Mouse (Mus musculus) urinary bladder, adult 18-20 months (tissue): ENCODE measurements around the gene Zbtb7a.
A peak's percentile ranks its signal among the peaks of the same experiment; 100 is the strongest.

Experiments used
- DNase-seq, 2 experiments: peaks; one replicate each; pipeline ENCODE4 v3.0.0; 2022; ENCODE audit warnings: low spot score in 2 of 2, mixed read lengths in 2 of 2

Gene Zbtb7a

DNA sequence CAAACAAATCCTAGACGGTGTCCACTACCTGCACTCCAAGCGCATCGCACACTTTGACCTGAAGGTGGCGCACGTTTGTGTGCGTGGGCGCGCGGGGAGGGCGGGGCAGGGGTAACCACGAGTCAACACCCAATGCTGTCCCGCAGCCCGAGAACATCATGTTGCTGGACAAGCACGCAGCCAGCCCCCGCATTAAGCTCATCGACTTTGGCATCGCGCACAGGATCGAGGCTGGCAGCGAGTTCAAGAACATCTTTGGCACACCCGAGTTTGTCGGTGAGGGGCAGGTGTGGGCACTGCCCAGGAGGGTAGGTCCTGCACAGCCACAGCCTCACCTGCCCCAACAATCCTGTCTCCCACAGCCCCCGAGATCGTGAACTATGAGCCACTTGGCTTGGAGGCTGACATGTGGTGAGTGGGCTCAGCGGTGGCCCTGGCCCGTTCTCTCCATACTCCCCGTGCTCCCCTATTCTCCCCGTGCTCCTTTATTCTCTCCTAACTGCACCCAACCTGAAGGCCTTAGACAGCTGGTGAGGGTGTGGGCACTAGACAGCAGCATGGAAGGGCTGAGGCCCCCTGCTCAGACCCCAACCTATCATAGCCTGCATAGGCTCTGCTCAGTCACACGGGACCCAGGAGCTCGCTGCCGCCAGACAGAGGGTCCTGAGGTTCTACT is 55.4 kb downstream of the Zbtb7a start:
- DNase-seq, result no peak

DNA sequence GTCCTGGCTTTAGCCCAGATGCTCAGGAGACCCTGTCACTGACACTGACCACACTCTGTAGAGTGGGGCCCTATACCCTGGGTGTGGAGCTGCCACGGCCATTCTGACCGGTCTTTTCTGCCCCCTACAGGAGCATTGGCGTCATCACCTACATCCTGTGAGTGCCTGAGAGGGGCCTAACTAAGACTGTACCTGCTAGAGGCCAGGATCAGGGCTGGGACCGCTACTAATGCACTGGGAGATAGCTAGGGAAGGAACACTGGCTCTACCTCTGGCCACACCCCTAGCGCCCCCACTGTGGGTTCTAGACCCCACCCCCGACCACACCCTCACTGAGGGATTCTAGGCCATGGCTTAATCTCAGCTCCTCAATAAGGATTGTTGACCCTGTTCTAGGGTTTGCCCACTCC is 55.9 kb downstream of the Zbtb7a start:
- no peak for DNase-seq

DNA sequence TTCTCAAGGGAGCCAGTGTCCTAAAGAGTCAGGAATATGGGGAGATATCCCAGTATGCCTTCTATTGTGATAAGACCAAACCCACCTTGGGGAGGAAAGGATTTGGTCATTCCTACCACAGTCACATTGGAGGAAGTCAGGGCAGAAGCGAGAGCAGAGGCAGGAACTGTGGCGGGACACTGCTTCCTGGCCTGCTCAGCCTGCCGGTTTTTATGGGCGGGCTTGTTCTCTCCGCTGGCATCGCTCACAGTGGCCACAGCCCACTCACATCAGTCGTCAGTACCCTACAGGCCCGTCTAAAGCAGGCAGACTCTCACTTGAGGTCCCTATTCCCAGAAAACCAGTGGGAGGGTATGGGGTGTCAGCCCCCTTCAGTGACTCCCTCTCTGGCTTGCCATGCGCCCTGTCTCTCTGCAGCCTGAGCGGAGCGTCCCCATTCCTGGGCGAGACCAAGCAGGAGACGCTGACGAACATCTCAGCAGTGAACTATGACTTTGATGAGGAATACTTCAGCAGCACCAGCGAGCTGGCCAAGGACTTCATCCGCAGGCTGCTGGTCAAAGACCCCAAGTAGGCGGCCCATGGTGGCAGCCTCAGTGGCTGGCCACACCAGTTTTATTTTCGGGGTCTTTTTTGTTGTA is 56.4 kb downstream of the Zbtb7a start:
- DNase-seq, result no peak

DNA sequence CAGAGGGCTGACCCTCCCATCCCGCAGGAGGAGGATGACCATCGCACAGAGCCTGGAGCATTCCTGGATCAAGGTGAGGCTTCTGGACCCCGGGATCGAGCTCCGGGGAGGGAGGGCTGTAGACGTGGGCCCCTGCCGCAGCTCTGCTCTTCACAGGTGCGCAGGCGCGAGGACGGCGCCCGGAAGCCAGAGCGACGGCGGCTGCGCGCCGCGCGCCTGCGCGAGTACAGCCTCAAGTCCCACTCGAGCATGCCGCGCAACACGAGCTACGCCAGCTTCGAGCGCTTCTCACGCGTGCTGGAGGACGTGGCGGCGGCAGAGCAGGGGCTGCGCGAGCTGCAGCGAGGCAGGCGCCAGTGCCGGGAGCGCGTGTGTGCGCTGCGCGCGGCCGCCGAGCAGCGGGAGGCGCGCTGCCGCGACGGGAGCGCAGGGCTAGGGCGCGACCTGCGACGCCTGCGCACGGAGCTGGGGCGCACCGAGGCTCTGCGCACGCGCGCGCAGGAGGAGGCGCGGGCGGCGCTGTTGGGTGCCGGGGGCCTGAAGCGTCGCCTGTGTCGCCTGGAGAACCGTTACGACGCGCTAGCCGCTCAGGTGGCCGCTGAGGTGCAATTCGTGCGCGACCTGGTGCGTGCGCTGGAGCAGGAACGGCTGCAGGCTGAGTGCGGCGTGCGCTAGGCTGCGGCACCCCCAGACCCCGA is 57.4 kb downstream of the Zbtb7a start:
- DNase-seq, result peak; percentile 66 to 79

DNA sequence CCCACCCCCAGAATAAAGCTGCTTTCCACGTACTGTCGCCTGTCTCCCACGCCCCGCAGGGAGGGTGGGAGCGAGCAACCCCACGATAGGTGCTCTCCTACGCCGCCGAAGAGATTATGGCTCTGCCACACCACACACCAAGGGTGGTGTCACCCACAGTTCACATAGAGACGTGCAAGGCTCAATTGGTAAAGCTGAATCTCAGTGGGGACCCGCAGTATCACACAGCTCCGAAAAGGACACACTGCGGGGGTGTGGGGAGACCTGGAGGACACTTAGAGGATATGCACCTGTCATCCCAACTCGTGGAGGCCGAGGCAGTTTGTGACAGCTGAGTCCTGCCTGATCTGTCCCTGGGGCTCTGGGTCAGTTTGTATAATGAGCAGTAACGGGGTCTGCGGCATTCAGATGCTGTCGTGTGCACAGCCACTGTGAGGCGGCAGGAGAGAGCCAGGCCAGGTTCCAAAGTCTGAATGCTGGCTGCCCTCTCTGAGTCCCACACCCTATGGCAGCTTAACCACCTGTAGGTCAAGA is 58.0 kb downstream of the Zbtb7a start:
- DNase-seq, result no peak

DNA sequence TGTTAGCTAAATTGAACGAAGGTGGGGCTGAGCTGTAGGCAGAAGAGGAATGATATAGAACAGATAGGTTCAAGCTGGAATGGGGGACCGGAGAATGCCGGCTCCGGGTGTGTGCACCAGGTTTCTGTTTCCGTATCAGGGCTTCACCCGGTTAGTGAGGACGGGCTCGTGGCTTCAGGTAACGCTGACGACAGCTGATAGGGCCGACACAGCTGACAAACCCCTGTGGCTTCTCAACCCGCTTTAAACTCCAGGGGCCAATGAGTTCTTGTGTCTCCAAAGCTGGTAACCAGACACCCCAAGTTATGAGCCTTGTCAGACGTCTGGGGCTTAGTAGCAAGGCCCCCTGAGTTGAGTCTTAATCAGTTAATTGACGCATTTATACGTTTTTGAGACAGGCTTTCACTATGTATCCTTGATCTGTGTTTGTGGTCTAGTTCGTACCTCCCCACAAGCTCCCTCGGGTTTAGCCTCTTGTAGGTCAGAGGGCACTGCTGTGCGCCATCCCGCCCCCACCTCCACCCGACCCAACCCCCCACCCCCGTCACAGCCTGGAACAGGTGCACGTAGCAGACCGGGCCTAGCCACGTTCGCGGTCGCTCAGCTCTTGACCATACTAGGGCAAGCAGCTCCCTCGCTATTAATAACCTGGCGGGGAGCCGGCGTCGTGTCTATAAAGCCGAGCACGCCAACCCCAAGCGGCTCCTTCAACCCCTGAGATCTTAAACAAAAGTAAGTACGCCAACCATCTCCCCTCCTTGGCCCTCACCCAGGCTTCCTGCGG is 59.2 kb downstream of the Zbtb7a start:
- DNase-seq, result no peak

DNA sequence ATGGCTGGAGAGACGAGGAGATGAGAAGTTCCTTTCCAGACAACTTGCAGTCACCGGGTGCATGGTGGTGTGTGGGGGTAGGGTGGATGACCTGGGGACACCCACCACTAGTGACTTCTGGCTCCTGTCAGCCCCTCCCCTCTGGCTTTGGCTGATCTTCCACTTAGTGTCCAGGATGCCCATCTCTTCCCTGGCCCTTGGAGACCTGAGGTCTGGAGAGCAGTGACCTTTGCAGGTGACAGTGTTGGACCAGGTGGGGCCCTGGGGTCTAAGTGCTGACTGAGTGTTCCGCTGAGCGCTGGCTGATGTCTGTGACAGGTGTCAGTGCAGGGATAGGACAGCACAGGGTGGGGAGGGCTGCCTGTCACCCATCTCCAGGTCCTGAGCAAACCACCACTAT is 60.3 kb downstream of the Zbtb7a start:
- no peak for DNase-seq

DNA sequence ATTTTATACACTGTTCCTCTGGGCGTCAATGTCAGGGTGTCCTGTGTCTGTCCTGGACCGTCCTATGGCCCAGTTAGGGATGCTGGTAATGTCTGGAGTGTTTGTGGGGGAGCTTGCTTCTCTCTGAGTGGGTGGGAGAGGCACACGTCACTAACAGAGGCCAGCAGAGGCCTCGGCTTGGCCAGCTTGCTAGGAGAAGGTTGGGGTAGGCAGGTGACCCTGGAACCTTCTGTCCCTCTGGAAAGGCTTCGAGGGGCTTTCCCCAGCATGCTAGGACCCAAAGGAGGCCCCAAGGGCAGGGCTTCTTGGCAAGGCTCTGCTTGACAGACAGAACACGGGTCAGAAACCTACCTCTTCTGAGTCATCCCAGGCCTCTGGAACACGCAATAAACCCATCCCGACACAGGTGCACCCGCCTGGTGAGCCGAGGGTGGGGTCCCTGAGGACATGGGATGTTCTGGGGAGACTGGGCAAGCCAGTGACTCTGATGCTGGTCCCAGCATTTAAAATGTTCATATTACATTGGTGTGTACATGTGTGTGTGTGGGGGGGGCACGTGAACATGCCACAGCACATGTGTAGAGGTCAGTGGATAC is 61.5 kb downstream of the Zbtb7a start:
- DNase-seq, result no peak

DNA sequence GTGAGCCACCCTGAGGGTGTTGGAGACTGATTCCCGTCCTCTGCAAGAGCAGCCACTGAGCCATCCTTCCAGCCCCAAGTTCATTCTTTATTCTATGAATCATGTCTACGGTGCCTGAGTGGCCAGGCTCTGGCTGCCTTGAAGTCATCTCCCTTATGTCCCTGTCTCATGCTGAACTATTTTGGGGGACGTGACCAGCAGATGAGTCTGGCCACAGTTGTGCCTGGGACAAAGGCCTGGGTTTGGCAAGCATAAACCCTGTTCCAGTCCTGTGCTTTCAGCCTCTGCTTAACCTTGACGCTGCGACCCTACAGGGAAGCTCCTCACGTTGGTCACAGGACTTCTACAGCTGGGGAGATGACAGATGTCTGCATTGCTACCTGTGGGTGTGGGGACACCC is 62.3 kb downstream of the Zbtb7a start:
- DNase-seq, result no peak

DNA sequence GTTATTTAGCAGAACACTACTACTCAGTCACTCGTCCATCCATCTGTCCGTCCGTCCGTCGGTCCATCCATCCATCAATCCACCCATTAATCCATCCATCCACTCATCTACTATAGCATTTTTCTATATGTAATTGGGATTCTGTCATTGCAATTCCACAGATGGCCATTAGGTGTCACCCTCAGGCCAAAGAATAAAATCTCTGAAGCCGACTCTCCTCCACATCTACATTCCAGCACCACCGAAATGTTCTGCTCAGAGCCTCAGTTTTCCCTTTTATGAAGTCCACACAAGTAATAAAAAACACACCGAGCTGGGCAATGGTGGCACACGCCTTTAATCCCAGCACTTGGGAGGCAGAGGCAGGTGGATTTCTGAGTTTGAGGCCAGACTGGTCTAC is 63.2 kb downstream of the Zbtb7a start:
- DNase-seq, result no peak

DNA sequence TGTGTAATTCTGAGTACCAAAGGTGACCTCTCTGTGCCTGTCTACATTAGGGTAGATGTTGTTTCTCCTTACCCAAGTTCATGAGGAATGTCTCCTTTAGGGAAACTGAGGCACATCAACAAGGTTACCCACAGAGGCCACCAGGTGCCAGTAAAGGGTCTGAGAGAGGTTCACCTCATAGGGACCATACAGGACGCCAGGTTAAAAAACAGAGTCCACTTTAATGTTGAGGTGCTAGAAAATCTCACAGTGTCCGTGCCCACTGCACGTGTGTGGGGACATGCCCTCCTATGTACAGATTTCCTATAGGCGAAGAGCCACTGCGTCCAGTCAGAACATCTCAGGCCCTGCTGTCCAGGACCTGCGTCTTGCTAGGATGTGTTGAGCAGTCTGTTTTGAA is 64.0 kb downstream of the Zbtb7a start:
- no peak for DNase-seq

DNA sequence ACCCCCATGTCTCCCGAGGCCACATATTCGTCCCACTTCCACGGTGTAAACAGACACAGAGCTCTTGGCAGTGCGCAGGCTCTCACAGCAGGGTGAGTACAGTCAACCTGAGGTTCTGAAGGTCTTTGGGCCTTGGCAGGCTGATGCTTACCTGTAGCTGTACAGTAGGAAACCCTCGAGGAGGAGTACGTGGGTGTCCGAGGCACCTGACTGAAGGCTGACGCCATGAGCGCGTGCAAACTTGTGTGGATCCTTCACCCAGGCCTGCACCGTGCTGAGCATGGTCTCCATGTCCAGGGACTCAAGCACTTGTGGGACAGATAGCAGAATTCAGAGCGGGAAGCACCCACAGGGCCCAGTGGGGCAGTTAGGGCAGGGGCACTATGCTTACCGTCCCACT is 65.1 kb downstream of the Zbtb7a start:
- DNase-seq, result no peak

DNA sequence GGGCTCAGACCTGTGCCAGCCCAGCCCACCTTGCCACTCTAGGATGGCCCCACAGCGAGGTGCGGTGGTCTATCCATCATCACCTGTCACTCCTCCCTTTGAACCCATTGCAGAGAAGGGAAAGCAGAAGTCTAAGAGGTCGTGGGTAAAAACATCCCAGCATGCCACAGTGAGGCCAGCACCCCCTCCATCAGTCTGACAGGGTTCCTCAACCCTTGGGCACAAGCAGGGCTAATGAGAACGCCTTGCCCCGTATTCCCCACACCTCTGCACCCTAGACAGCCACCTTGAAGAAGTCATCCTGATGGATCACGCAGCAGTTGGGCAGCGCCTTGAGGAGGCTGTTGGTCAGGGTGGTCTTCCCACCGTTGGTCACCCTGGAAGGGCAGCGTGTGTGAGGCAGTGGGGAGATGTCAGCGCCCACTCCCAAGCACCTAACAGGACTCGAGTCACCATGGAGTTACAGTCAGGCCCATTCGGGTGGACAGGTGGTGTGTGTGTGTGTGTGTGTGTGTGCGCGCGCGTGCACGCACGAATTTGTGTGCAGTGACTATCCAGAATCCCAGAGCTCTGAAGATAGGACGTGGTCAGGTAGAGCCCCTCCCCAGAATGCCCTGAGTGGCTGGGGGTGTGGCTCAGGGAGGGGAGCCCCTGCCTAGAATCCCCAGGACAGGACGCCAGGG is 65.7 kb downstream of the Zbtb7a start:
- DNase-seq, result no peak

DNA sequence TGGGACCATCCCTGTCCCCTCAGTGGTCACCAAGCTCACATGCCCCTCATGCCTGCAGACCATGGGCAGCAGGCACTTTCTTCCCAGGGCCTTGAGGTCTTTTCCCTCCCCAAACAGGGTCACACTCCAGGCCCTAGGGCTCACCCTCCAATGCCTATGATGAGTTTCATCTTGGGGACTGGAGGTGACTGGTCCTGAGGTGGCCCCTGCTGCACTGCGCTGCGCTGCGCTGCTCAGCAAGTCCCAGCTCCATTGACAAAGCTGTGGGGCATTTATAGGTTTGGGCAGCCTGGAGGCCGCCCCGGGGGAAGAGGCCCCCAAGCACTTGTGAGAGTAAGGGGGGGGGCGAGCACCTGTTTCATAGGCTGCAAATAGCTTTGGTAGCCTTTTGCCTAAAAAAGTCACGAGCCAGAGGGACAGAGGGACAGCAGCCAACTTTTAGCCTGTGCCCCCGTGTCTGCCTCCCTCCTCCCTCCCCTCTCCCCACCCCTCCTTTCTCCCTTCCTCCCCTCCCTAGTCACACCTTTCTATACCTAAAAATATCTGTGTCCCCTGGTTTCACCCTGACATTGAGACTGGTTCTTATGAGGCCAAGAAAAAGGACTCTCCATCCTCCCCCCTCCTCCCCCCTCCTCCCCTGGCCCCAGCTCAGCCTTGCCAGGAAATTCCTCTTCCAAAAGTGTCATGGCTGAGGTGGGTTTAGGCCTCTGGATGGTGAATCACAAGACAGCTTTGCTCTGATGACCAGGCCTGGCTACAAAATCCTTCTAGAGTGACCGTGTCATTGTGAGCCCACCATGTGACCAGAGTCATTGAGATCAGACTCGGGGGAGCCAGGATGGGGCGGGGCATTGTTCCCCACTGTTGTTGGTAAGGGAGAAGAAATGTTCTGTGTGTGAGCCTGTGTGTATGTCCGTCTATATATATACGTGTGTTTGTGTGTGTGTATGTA is 67.1 kb downstream of the Zbtb7a start, which contains the start of gene Nmrk2:
Gene Nmrk2 (minus strand): TSS at position 245 of the 952 bp plus-strand sequence.
- no peak for DNase-seq
